Mouse (Mus musculus) midbrain, embryonic 14.5 days (tissue): ENCODE measurements around the gene Erg. TPM values are rescaled to one million over a fixed set of nuclear protein-coding genes. Genes with fewer than 3 reads are reported as not detected.

Source experiments
- ATAC-seq: fragments of 200-750 bp; cut with Nextera tagmentation; 2 replicates; pipeline ENCODE4 v1.8.0; 2017; ENCODE audit warnings: moderate number of reproducible peaks, moderate library complexity; ENCODE audit not compliant: low FRiP score, low TSS enrichment
- DNase-seq: peaks from one replicate; pipeline ENCODE4 v3.0.0-alpha.2; 2015
- H3K27ac ChIP-seq: fragments of 300-500 bp; sonication (generic); replicated peaks from 2 replicates; pipeline ENCODE4 v1.5.1; 2014; ENCODE audit warnings: mild to moderate bottlenecking, low read depth, low read length, moderate library complexity
- H3K27me3 ChIP-seq: fragments of 300-500 bp; sonication (generic); 2 replicates; pipeline ENCODE4 v1.6.1; 2014; ENCODE audit warnings: low read length, control low read depth, mixed read lengths; ENCODE audit not compliant: control insufficient read depth, insufficient read depth
- H3K36me3 ChIP-seq: fragments of 300-500 bp; sonication (generic); 2 replicates; pipeline ENCODE4 v1.6.1; 2014; ENCODE audit warnings: low read length, control low read depth; ENCODE audit not compliant: control insufficient read depth, insufficient read depth
- H3K4me1 ChIP-seq: fragments of 300-500 bp; sonication (generic); 2 replicates; pipeline ENCODE4 v1.6.1; 2014; ENCODE audit warnings: mild to moderate bottlenecking, antibody characterized with exemption, low read length, control low read depth; ENCODE audit not compliant: control insufficient read depth, insufficient read depth
- H3K4me2 ChIP-seq: fragments of 300-500 bp; sonication (generic); 2 replicates; pipeline ENCODE4 v1.6.1; 2014; ENCODE audit warnings: mild to moderate bottlenecking, low read length, moderate library complexity
- H3K4me3 ChIP-seq: fragments of 300-500 bp; sonication (generic); replicated peaks from 2 replicates; pipeline ENCODE4 v1.5.1; 2014; ENCODE audit warnings: low read depth, low read length
- H3K9ac ChIP-seq: fragments of 300-500 bp; sonication (generic); replicated peaks from 2 replicates; pipeline ENCODE4 v1.6.1; 2014; ENCODE audit warnings: mild to moderate bottlenecking, low read length, moderate library complexity
- H3K9me3 ChIP-seq: fragments of 300-500 bp; sonication (generic); 2 replicates; pipeline ENCODE4 v1.6.1; 2016; ENCODE audit warnings: low read length, control low read depth, mixed read lengths; ENCODE audit not compliant: control insufficient read depth
- WGBS: fragments of 180-500 bp; shearing (Covaris S2); extraction: QIAGEN DNeasy Blood & Tissue Kit; methylation state at CpG from one replicate; pipeline ENCODE4 v1.1.7; 2014; 5-methylcytosine and 5-hydroxymethylcytosine counted together
- polyA plus RNA-seq: library from polyadenylated mRNA; unstranded; fragments of >200 nt; fragmentation: Nextera tagmentation; extraction: Ambion mirVana; gene quantifications from 2 replicates; pipeline ENCODE4 v1.2.1, GENCODE M21; 2014

The Erg gene
- polyA plus RNA-seq, 1 experiment from 2014 or later: 1.3 TPM

DNA sequence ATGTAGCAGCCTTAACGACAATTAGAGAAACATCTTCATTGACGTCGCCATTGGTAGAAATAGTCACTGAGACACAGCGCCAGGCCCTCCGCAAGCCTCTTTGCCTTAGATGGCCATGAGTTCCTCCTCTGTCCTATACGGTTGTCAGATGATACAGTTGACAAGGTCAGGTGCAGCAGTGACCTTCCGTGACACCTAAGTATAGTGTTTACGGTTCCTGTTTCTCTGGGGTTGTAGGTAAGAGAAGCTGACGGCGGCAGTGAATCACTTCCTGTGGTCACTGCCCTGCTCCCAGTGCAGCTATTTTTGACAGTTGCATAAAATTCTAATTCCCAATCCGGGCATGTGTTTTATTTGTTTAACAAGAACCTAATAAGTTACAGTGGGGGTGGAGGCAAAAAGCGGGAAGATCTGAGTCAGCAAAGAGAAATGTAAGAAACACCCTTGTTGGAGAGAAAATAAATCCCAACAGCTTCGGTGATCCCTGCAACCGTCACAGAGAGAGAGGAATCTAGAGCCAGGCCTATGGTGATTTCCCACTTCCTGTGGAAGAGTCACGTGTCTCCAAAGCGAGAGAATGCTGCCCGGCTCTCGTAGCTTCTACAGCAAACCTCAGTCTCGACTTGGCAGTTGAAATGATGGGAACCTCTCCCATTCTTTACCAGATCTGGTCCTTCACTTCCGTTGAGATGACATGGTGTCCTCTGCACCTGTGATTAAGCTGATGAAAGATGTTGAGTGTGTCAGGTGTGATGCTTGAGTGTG is 25.8 kb upstream of the Erg start:
- Histone ChIP-seq H3K9ac (no peak overlapping the region), H3K4me1 (no peaks in the 10 kb centered on the region), H3K4me3 (no peak overlapping the region), H3K27ac (no peak overlapping the region), H3K9me3 (no peaks in the 10 kb centered on the region), H3K4me2 (no peak overlapping the region), H3K27me3 (no peaks in the 10 kb centered on the region), H3K36me3 (no peaks in the 10 kb centered on the region)
- DNase-seq (no peak), ATAC-seq (no peak)
- 91% methylated on average over 20 of the region's 20 CpGs for WGBS

GRCm38 (mm10) chr16:95608624-95609023 is 22.2 kb upstream of the Erg start:
- WGBS: 80% methylated on average over 7 of the region's 7 CpGs
- no peak for DNase-seq
- Histone ChIP-seq H3K9me3 (no peaks in the 10 kb centered on the region), H3K27me3 (no peaks in the 10 kb centered on the region), H3K4me2 (no peak overlapping the region), H3K4me3 (no peak overlapping the region), H3K36me3 (no peaks in the 10 kb centered on the region), H3K4me1 (no peaks in the 10 kb centered on the region), H3K9ac (no peak overlapping the region), H3K27ac (no peak overlapping the region)
- no peak for ATAC-seq

DNA sequence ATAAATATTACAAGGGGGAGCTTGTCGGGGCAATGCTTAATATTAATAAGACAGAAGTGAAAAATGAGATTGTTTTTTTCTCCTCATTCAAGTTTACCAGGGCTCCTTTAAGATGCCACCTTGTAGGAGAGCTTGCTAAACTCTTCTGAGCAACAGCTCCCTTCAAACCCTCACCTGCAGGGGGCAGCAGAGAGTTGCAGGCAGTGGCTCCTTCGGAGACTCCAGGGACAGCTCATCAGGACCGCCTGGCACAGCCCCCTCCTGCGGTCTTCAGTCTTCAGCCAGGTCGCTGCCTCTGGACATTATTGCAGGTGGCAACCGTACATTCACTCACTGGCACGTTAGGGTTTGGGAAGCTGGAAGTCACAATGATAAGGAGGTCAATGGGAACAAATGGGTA is 18.9 kb upstream of the Erg start:
- H3K36me3 ChIP-seq: no peaks in the 10 kb centered on the region
- H3K4me1 ChIP-seq: peaks cover 11% of the 10 kb centered on the region; the same call in 1 of the 2 replicates
- no peak overlapping the region for H3K27ac ChIP-seq
- no peak for ATAC-seq
- H3K27me3 ChIP-seq: no peaks in the 10 kb centered on the region
- no peaks in the 10 kb centered on the region for H3K9me3 ChIP-seq
- H3K4me2 ChIP-seq: no peak overlapping the region
- no peak overlapping the region for H3K4me3 ChIP-seq
- H3K9ac ChIP-seq: no peak overlapping the region
- 32% methylated on average over 7 of the region's 7 CpGs for WGBS
- peak; percentile 63 for DNase-seq

GRCm38 (mm10) chr16:95602504-95602903 is 16.1 kb upstream of the Erg start:
- Histone ChIP-seq H3K9me3 (no peaks in the 10 kb centered on the region), H3K4me2 (no peak overlapping the region), H3K27me3 (no peaks in the 10 kb centered on the region), H3K27ac (no peak overlapping the region), H3K36me3 (no peaks in the 10 kb centered on the region), H3K4me3 (no peak overlapping the region), H3K4me1 (peaks cover 11% of the 10 kb centered on the region; the same call in 1 of the 2 replicates), H3K9ac (no peak overlapping the region)
- WGBS: 19% methylated on average over 5 of the region's 5 CpGs
- ATAC-seq (no peak), DNase-seq (no peak)

DNA sequence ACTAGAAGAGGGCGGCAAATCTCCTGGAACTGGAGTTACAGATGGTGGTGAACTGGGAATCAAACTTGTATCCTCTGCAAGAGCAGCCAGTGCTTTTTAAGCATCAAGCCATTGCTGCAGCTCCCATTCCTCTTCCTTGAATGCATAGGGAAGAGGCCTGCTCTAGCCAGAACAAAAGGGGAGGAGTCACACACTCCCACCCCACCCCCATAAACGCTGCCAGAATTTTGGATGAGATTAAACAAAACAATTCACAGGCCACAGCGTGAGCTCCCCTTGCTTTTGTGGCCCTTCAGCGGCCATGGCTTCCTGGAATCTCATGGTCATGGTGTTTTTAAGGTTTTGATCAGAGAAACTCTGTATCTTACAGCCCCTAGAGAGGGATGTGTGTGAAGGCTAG is 15.4 kb upstream of the Erg start:
- no peak for ATAC-seq

GRCm38 (mm10) chr16:95601219-95601580 is 14.8 kb upstream of the Erg start:
- H3K27ac ChIP-seq: no peak overlapping the region
- H3K36me3 ChIP-seq: no peaks in the 10 kb centered on the region
- DNase-seq (no peak), ATAC-seq (no peak)
- no peaks in the 10 kb centered on the region for H3K27me3 ChIP-seq
- H3K9ac ChIP-seq: no peak overlapping the region
- no peak overlapping the region for H3K4me3 ChIP-seq
- no peaks in the 10 kb centered on the region for H3K9me3 ChIP-seq
- no peak overlapping the region for H3K4me2 ChIP-seq
- 79% methylated on average over 4 of the region's 4 CpGs for WGBS
- peaks cover 16% of the 10 kb centered on the region; the same call in 1 of the 2 replicates for H3K4me1 ChIP-seq

More for the DNA sequence above, 15.4 kb upstream of the Erg start:
- WGBS: 10% methylated on average over 4 of the region's 4 CpGs
- no peaks in the 10 kb centered on the region for H3K36me3 ChIP-seq
- H3K27me3 ChIP-seq: no peaks in the 10 kb centered on the region
- H3K4me3 ChIP-seq: no peak overlapping the region
- H3K4me1 ChIP-seq: peaks cover 12% of the 10 kb centered on the region; the same call in 1 of the 2 replicates
- no peak overlapping the region for H3K4me2 ChIP-seq
- no peaks in the 10 kb centered on the region for H3K9me3 ChIP-seq
- H3K27ac ChIP-seq: no peak overlapping the region
- H3K9ac ChIP-seq: no peak overlapping the region
- DNase-seq: peak; percentile 37

DNA sequence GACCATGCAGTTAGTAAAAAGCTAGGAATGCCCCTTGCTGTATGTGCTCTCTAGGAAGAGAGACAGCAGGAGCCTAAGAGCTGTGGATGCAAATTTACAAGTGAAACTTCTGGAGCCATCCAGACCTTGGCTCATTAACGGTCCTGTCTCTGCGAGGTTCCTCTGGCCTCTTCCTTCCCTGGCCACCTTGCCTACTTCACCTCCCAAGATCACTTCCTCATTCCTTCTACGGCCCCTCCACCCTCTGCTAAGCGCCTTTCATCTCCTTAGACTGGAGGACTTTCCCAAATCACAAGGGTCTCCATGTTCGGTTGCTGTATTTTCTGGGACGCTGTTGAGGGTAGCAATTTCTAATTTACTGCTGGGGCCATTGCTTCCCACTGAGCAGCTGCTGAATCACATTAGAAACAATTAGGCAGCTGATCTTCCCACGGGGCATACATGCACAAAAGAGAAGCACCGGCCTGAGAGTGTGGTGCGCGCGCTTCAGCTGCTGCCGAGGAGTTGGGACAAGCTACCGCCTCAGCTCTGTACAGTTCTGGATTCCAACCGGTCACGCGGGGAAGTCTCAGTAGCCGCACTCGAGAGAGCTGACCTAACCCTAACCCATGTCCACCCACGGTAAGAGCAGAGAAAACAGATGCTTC is 14.3 kb upstream of the Erg start:
- no peak for ATAC-seq
- no peak overlapping the region for H3K9ac ChIP-seq
- peaks cover 16% of the 10 kb centered on the region; the same call in 1 of the 2 replicates for H3K4me1 ChIP-seq
- H3K27ac ChIP-seq: no peak overlapping the region
- H3K4me3 ChIP-seq: no peak overlapping the region
- DNase-seq: peak; percentile 54
- no peaks in the 10 kb centered on the region for H3K9me3 ChIP-seq
- H3K4me2 ChIP-seq: no peak overlapping the region
- 62% methylated on average over 19 of the region's 19 CpGs for WGBS
- H3K36me3 ChIP-seq: no peaks in the 10 kb centered on the region
- H3K27me3 ChIP-seq: no peaks in the 10 kb centered on the region

- H3K9me3 ChIP-seq: no peaks in the 10 kb centered on the region
- over 99% methylated on average over 4 of the region's 4 CpGs for WGBS
- H3K27ac ChIP-seq: no peak overlapping the region
- ATAC-seq (no peak), DNase-seq (no peak)
- H3K9ac ChIP-seq: no peak overlapping the region
- H3K4me2 ChIP-seq: no peak overlapping the region
- peaks cover 16% of the 10 kb centered on the region; the same call in 1 of the 2 replicates for H3K4me1 ChIP-seq
- H3K27me3 ChIP-seq: no peaks in the 10 kb centered on the region
- H3K36me3 ChIP-seq: no peaks in the 10 kb centered on the region
- H3K4me3 ChIP-seq: no peak overlapping the region
These were observed 12.5 kb upstream of the Erg start for GRCm38 (mm10) chr16:95598930-95599329.

DNA sequence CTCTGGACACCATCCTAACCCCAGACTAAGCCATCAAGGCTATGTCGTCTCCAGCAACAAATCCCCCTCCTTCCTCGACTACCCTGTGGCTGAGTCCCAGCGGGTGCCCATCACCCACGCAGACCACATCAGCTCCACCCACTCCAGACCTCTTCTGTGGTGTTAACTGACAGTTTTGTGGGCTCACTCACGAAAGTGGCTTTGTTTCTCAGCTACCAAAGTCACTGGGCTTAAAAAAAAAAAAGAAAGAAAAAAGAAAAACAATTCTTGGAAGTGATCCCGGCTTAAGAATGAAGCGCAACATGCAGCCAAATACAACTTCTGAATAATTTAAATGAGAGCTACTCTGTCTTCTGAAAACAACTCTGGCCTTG is 11.2 kb upstream of the Erg start:
- no peak overlapping the region for H3K9ac ChIP-seq
- no peaks in the 10 kb centered on the region for H3K27me3 ChIP-seq
- WGBS: 53% methylated on average over 7 of the region's 7 CpGs
- peak; percentile 46 for DNase-seq
- H3K36me3 ChIP-seq: no peaks in the 10 kb centered on the region
- peaks cover 16% of the 10 kb centered on the region; the same call in 1 of the 2 replicates for H3K4me1 ChIP-seq
- ATAC-seq: peak; percentile 20; the same call in 1 of the 2 replicates
- no peak overlapping the region for H3K4me3 ChIP-seq
- H3K4me2 ChIP-seq: no peak overlapping the region
- H3K27ac ChIP-seq: no peak overlapping the region
- no peaks in the 10 kb centered on the region for H3K9me3 ChIP-seq
